Mouse (Mus musculus): ENCODE results near the gene Adamtsl2. TPM values are rescaled to one million over a fixed set of nuclear protein-coding genes. Genes with fewer than 3 reads are reported as not detected.

Adamtsl2 gene
- 22.4 and 24.9 TPM in 2 replicates for polyA plus RNA-seq (2021; fragmentation: Nextera tagmentation)
- long read RNA-seq, experiment 1, partial matches to known transcripts: 13 of 15 reads
- long read RNA-seq, experiment 1, other reads (novel, unspliced or antisense): 2 of 15 reads
- long read RNA-seq, experiment 2, partial matches to known transcripts: 15 of 17 reads
- long read RNA-seq, experiment 2, other reads (novel, unspliced or antisense): 2 of 17 reads

GRCm38 (mm10) chr2:27079152-27079584 lies at the start of gene Adamtsl2:
Adamtsl2 (plus strand) TSS chr2:27079379.

GRCm38 (mm10) chr2:27071978-27072377 lies 7.2 kb upstream of the Adamtsl2 start, which contains the start of gene Mymk:
Mymk (minus strand) TSS chr2:27072179.

GRCm38 (mm10) chr2:27141950-27142693 lies 62.9 kb downstream of the Adamtsl2 start, which contains the start of gene Fam163b:
Fam163b (minus strand) TSS chr2:27142491.

Other genes with a start within 250 kb of the Adamtsl2 start
- not detected in 2 replicates for gene Abo, start 214.4 kb upstream of the Adamtsl2 start, polyA plus RNA-seq (2021; fragmentation: Nextera tagmentation)
- 5.4 and 5.9 TPM in 2 replicates for gene Surf6, start 176.5 kb upstream of the Adamtsl2 start, polyA plus RNA-seq (2021; fragmentation: Nextera tagmentation)
- 43.0 and 43.9 TPM in 2 replicates for gene Med22, start 168.7 kb upstream of the Adamtsl2 start, polyA plus RNA-seq (2021; fragmentation: Nextera tagmentation)
- gene Rpl7a, start 168.6 kb upstream of the Adamtsl2 start, polyA plus RNA-seq (2021; fragmentation: Nextera tagmentation): 298 and 299 TPM in 2 replicates
- 30.0 and 31.6 TPM in 2 replicates for gene Surf2, start 163.0 kb upstream of the Adamtsl2 start, polyA plus RNA-seq (2021; fragmentation: Nextera tagmentation)
- gene Surf1, start 162.8 kb upstream of the Adamtsl2 start, polyA plus RNA-seq (2021; fragmentation: Nextera tagmentation): 150 and 152 TPM in 2 replicates
- 90.1 and 99.9 TPM in 2 replicates for gene Surf4, start 145.5 kb upstream of the Adamtsl2 start, polyA plus RNA-seq (2021; fragmentation: Nextera tagmentation)
- gene Stkld1, start 145.3 kb upstream of the Adamtsl2 start, polyA plus RNA-seq (2021; fragmentation: Nextera tagmentation): 0.06 and 0.18 TPM in 2 replicates
- 33.3 and 35.0 TPM in 2 replicates for gene Rexo4, start 115.0 kb upstream of the Adamtsl2 start, polyA plus RNA-seq (2021; fragmentation: Nextera tagmentation)
- 5.7 and 6.0 TPM in 2 replicates for gene Adamts13, start 106.0 kb upstream of the Adamtsl2 start, polyA plus RNA-seq (2021; fragmentation: Nextera tagmentation)
- 51.1 and 52.4 TPM in 2 replicates for gene Cacfd1, start 69.5 kb upstream of the Adamtsl2 start, polyA plus RNA-seq (2021; fragmentation: Nextera tagmentation)
- 31.6 and 33.9 TPM in 2 replicates for gene Slc2a6, start 51.4 kb upstream of the Adamtsl2 start, polyA plus RNA-seq (2021; fragmentation: Nextera tagmentation)
- gene Mymk, start 7.2 kb upstream of the Adamtsl2 start, polyA plus RNA-seq (2021; fragmentation: Nextera tagmentation): 0.36 and 0.45 TPM in 2 replicates
- 113 and 150 TPM in 2 replicates for gene Fam163b, start 63.1 kb downstream of the Adamtsl2 start, polyA plus RNA-seq (2021; fragmentation: Nextera tagmentation)
- 0.10 and 0.19 TPM in 2 replicates for gene Dbh, start 85.9 kb downstream of the Adamtsl2 start, polyA plus RNA-seq (2021; fragmentation: Nextera tagmentation)
- 4.3 and 5.3 TPM in 2 replicates for gene Sardh, start 169.0 kb downstream of the Adamtsl2 start, polyA plus RNA-seq (2021; fragmentation: Nextera tagmentation)

Data from layer of hippocampus, adult 6 months (tissue).